Mouse (Mus musculus) stomach, postnatal 0 days (tissue): ENCODE data around the gene Fam186a. TPM values are rescaled to one million over a fixed set of nuclear protein-coding genes. Genes with fewer than 3 reads are reported as not detected.
A peak's percentile ranks its signal among the peaks of the same experiment; 100 is the strongest.

Source experiments
- ATAC-seq: fragments of 200-750 bp; cut with Nextera tagmentation; 2 replicates; pipeline ENCODE4 v1.8.0; 2017; ENCODE audit not compliant: low FRiP score, low TSS enrichment
- DNase-seq: peaks from one replicate; pipeline ENCODE4 v3.0.0-alpha.2; 2016; ENCODE audit warnings: low spot score
- H3K27ac ChIP-seq: fragments of 300-500 bp; sonication (generic); replicated peaks from 2 replicates; pipeline ENCODE4 v1.5.1; 2014; ENCODE audit warnings: mild to moderate bottlenecking, control low read depth
- H3K27me3 ChIP-seq: fragments of 300-500 bp; sonication (generic); 2 replicates; pipeline ENCODE4 v1.6.1; 2014; ENCODE audit warnings: low read length; ENCODE audit not compliant: control insufficient read depth, insufficient read depth
- H3K36me3 ChIP-seq: fragments of 300-500 bp; sonication (generic); 2 replicates; pipeline ENCODE4 v1.6.1; 2014; ENCODE audit warnings: low read length, mixed read lengths; ENCODE audit not compliant: control insufficient read depth, insufficient read depth
- H3K4me1 ChIP-seq: fragments of 300-500 bp; sonication (generic); replicated peaks from 2 replicates; pipeline ENCODE4 v1.6.1; 2014; ENCODE audit warnings: antibody characterized with exemption; ENCODE audit not compliant: control insufficient read depth, insufficient read depth
- H3K4me2 ChIP-seq: fragments of 300-500 bp; sonication (generic); replicated peaks from 2 replicates; pipeline ENCODE4 v1.6.1; 2014; ENCODE audit warnings: low read depth, mild to moderate bottlenecking, control low read depth, moderate library complexity
- H3K4me3 ChIP-seq: fragments of 300-500 bp; sonication (generic); 2 replicates; pipeline ENCODE4 v1.5.1; 2014; ENCODE audit warnings: low read depth, low read length, control low read depth
- H3K9ac ChIP-seq: fragments of 300-500 bp; sonication (generic); 2 replicates; pipeline ENCODE4 v1.6.1; 2014; ENCODE audit warnings: mild to moderate bottlenecking, low read length, control low read depth, mixed read lengths
- H3K9me3 ChIP-seq: fragments of 300-500 bp; sonication (generic); 2 replicates; pipeline ENCODE4 v1.6.1; 2016; ENCODE audit warnings: low read length; ENCODE audit not compliant: control insufficient read depth
- CTCF ChIP-seq: IDR thresholded peaks from 2 replicates; pipeline ENCODE4 v1.5.1; 2016; ENCODE audit warnings: antibody characterized with exemption, low read depth, mild to moderate bottlenecking, moderate library complexity
- EP300 ChIP-seq: optimal IDR thresholded peaks from 2 replicates; pipeline ENCODE3; 2016; ENCODE audit warnings: antibody characterized with exemption
- WGBS: fragments of 180-500 bp; shearing (Covaris S2); extraction: QIAGEN DNeasy Blood & Tissue Kit; methylation state at CpG from one replicate; pipeline ENCODE4 v1.1.7; 2014; 5-methylcytosine and 5-hydroxymethylcytosine counted together
- polyA plus RNA-seq: library from polyadenylated mRNA; unstranded; fragments of >200 nt; fragmentation: Nextera tagmentation; extraction: Ambion mirVana; gene quantifications from 2 replicates; pipeline ENCODE4 v1.2.1, GENCODE M21; 2015

Gene Fam186a
- polyA plus RNA-seq, 1 experiment from 2014 or later = not detected

DNA sequence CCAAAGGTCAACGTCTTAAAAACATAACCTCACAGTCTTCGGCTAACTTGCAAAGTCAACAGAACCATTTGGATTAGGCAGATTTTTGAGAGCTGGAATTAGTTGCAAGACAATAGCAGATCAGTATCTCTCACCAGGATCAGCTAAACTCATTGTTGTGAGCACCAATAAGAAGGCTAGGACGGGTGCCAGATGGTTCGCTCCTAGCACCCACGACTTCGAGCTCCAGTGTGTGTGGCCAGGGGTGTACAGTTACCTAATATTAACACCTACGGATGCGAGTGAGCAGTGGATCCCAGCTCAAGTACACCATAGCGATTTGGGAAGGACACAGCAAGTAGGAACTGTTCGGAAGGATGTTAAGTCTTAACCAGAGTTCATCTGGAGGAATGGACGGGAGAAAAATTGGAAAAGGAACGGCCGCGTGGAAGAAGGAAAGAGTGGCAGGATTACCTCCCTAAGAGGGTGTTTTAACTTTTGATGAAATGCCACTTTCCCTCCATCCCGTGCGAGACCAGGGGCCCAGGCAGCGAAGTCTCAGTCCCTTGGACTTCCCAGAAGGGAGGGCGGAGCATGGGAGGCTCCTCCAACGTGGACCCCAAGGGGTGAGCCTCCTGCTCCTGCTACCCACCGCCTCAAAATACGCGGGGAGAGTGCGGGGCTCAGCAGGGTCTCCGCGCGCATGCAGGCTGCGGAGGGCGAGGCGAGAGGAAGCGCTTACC lies 92.1 kb downstream of the Fam186a start:
- Histone ChIP-seq H3K4me1 (no peaks in the 10 kb centered on the region), H3K27ac (peak overlapping the region; percentile 87), H3K9me3 (no peaks in the 10 kb centered on the region), H3K9ac (peak overlapping the region; percentile 75), H3K4me2 (peak overlapping the region; percentile 99), H3K4me3 (peak overlapping the region; percentile 74), H3K36me3 (no peaks in the 10 kb centered on the region), H3K27me3 (no peaks in the 10 kb centered on the region)
- no peak for DNase-seq
- TF ChIP-seq EP300 = no peak
- TF ChIP-seq CTCF = no peak; the same call in 1 of the 2 replicates
- WGBS = 3% methylated on average over 30 of the region's 30 CpGs
- peak; percentile 46 for ATAC-seq

DNA sequence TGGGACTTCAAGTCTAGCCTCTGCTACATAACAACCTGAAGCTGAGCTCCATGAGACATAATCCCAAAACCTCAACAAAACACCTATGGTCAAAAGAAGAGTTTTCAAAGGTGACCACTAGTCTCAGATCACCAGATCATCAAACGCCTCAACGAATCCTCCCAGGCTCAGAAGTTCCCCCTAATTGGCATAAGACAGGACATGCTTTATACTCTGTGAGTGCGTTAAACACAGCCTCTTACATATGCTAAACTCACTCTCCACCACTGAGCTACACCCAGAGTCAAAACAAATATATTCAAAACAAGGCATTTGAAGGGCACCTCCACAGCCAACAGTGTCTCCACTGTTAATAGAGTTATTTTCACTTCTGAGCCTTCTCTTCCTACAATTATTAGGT lies 94.3 kb downstream of the Fam186a start:
- Histone ChIP-seq H3K9ac (no peak overlapping the region), H3K9me3 (no peaks in the 10 kb centered on the region), H3K27me3 (no peaks in the 10 kb centered on the region), H3K36me3 (no peaks in the 10 kb centered on the region), H3K4me3 (no peak overlapping the region), H3K4me2 (no peak overlapping the region), H3K27ac (peak overlapping the region; percentile 19; the same call in 1 of the 2 replicates), H3K4me1 (no peaks in the 10 kb centered on the region)
- DNase-seq = no peak
- ATAC-seq = no peak
- 64% methylated on average over 3 of the region's 3 CpGs for WGBS
- no peak for TF ChIP-seq EP300
- no peak for TF ChIP-seq CTCF

Other genes with a start within 250 kb of the Fam186a start
- 6.8 and 7.9 TPM in 2 replicates for gene Gpd1, start 249.5 kb downstream of the Fam186a start, polyA plus RNA-seq
- 199 and 206 TPM in 2 replicates for gene Cox14, start 241.4 kb downstream of the Fam186a start, polyA plus RNA-seq
- gene Cers5, start 194.2 kb downstream of the Fam186a start, polyA plus RNA-seq = 32.2 and 33.6 TPM in 2 replicates
- 70.1 and 77.1 TPM in 2 replicates for gene Lima1, start 91.6 kb downstream of the Fam186a start, polyA plus RNA-seq
- gene Larp4, start 3.0 kb upstream of the Fam186a start, polyA plus RNA-seq = 18.9 and 21.3 TPM in 2 replicates
- 5.2 TPM in 2 replicates for gene Dip2b, start 71.6 kb upstream of the Fam186a start, polyA plus RNA-seq